Mouse (Mus musculus): ENCODE measurements around the gene Mmadhc. TPM values are rescaled to one million over a fixed set of nuclear protein-coding genes. Genes with fewer than 3 reads are reported as not detected.

The Mmadhc gene
- total RNA-seq, 2 experiments from 2014 or later = 53.3 to 57.7 TPM

DNA sequence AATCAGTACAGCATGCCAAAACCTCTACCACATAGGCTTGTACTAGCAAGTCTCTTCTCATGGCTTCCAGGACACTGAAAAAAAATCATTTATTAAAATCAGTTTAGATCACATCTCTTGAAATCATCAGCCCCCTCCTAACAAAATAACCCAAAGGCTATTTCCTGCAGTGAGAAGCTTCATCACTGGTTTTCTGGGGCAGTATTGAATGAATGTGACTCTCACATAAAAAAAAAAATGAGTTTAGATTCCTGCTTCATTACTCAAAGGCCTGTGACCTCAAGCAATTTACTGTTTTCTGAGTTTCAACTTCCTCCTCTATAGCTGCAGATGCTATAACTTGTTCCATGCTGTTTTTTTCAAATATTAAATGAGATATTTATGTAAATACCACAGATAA lies 29.6 kb downstream of the Mmadhc start:
- DNase-seq (ENCODE audit: low spot score in 2 of 2) = no peak

DNA sequence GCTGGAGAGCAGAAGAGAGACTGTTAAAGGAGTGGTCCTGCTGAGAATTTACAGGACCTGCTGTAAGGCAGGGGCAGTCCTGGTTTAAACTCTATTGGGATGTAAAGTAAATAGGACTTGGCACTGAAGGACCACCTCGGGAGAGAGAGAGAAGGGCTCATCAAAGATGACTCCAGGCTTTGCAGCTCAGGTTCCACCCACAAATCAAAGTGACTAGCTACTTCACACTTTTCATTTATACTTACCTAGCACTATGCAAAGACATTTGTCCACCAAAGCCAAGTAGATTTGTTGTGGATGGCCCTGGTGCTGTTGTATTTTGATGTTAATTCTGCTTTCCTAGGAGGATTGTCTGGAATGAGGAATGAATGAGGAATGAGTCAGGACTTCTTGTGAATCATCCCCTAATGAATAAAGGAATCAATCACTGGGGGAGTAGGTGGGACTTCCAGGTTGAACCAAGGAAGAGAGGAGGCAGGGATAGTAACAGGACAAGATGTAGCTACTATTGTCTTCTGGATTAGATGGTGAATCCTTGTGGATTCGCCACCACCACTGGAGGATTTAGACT lies 31.3 kb downstream of the Mmadhc start:
- no peak for DNase-seq (ENCODE audit: low spot score in 2 of 2)

DNA sequence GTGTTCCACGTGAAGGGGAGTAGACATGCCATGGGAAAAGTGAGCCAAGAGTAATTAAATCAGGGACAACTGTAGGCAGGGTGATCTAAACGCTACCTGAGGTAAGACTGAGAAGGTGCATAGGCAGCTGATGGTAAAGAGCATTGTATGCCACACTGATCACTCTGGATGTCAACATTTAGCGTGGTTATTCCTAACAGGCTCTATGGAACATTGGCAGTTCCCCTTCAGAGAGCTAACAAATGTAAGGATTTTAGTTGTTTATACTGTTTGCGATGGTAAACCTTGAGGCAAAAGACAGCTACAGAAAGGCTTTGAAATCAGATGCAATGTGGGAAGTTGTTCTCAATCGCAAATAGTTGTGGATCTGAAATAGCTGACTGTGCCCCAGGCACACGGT lies 32.5 kb downstream of the Mmadhc start:
- DNase-seq (ENCODE audit: low spot score in 2 of 2) = no peak

DNA sequence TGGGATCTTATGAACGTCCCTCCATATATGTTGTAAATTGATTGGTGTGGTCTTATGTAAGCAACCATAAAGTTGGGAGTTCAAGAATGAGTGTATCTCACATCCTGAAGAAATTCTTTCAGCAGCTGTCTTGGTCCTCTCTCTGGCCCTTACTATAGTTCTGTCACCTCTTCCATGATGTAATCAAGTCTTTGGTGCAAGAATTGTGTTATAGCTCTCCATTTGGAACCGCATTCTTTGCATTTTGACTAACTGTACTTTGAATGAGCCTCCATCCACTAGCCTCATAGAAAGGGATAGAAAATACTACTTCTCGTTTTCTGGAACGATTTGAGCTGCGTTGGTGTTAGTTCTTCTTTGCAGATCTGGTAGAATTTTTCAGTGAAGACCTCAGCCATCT lies 41.6 kb downstream of the Mmadhc start:
- no peak for DNase-seq (ENCODE audit: low spot score in 2 of 2)

DNA sequence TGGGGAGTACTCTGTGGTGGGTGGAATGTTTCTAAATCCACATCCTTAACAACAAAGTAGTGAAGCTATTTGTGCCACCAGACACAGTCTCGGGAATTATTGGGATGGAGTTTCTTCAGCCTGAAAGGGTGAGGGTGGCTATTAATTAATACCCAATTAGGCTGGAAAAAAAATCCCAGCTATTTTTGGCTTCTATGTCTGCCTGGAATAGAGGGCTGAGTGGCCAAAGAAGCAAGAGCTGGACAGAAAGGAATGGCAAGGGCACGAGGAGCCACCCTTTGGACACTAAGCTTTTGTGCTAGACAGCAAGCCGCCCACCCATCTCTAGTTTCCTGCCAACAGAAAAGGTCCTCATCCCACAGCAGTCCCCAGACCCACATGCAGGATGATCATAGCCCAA lies 48.0 kb downstream of the Mmadhc start:
- no peak for DNase-seq (ENCODE audit: low spot score in 2 of 2)

DNA sequence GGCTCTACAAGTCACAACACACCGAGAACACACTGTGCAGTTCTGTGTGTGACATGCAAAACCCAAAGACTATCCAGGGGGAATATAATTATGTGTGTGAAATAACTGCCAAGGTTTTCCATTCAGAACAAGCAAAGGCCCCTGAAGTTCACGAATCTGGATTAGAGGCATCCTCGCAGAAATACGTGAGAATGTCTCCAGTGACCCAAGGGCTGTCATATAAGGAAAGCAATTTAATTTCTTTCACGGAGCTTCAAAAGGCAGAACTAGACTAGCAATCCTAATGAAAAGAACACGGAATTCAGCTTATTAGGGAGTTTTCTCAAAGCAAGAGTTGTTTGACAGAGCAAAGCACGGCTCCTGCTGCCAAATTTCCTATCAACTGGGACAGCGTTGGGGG lies 63.1 kb downstream of the Mmadhc start:
- DNase-seq (ENCODE audit: low spot score in 2 of 2) = no peak

Other genes starting within 250 kb of the Mmadhc start
- gene Lypd6, start 230.4 kb downstream of the Mmadhc start, total RNA-seq (2021) = 10 to 100 TPM; 25.5 to 26.1 TPM